Mouse (Mus musculus): ENCODE results near the gene Zfp784.

Zfp784 gene

DNA sequence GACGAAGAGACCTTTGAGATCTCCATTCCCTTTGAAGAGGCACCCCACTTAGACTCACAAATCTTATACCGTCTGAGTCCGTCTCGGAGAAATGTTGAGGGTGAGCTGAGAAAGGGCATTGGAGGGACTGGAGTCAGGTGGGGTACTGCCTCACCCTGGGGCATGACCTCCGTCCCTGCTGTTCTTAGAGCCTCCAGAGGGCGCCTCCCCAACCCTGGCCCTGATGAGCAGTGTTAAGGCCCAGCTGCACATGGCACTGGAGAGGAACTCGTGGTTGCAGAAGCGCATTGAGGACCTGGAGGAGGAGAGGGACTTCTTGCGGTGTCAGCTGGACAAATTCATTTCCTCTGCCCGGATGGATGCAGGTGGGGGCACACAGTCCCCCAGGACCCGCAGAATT is 19.6 kb upstream of the Zfp784 start:
- peak; percentile 56 for DNase-seq (ENCODE audit: low read depth, low spot score)

DNA sequence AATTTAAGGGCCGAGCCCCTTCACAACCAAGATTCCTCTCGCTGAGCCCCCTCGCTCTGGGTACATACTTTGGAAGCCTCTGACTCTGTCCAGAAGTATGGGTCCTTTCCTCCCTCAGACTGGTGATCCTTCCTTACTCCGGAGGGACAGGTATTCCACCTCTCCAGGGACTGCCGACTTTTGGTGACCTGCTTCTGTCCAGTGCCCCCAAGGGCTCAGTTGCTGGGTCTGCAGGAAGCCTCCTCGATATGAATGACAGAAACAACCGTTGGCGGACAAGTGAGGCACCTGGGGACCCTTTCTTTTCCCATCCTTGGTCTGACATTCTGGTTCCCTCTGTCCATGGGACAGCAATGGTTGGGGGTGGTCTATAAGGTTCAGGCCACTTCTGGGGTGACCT is 19.1 kb upstream of the Zfp784 start:
- DNase-seq (ENCODE audit: low read depth, low spot score): no peak

DNA sequence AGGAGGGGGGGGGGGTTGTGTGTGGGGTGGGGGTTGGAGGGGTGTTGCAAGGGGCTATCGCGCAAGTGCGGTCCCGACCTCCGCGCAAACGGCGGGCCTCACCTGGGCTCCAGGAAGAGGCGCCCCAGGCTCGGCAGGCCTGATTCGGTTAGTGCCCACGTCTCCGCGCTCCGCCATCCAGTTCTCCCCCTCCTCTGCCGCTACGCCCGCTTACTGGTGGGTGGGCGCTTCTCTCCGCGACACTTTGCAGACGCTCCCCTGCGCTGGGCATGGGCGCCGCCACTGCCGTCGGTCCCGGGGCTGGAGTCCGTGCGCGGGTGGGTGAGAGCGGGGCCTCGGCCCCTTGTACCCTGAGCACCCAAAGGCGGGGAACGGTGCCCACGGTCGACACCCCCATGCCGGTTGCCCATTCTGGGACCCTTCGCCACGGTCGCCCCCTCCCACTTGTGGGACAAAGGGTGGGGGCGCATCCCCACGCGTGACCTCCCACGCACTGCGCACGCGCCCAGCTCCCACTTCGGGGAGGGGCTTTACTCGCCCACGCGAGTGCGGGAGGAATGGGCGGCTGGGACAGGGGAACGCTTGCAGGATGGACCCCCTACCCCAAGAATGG is 18.5 kb upstream of the Zfp784 start:
- DNase-seq (ENCODE audit: low read depth, low spot score): no peak

DNA sequence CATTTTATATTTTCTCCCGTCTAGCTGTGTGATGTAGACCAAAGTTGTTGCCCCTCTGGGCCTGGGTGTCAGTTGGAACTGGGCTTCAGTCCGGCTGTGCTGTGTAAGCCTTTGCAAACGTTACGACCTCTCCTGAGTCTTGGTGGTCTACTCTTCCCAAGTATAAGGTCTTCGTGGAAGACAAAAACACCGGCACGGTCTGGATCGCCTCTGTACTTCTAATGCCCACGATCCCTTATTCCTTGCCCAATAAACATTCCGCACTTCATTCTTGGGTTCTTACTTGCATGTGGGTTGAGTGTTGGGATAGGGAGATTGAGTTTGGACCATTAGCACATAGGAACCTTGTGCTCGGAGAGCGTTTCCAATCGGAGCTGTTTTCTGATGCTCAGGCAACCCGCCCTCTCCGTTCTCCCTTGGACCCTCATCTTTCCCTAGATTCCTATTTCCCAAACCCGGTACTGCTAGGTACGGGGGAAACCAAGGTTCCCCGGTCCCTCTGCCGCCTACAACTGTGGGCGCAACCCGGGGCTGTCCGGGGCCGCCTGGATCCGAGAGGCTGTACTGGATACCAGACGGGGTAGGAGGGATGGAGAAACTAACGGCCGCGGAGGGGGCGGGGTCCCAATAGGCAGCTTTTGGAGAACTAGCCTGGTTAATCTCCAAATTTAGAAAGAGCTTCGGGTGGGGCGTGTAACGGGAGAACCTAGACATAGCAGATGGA is 15.4 kb upstream of the Zfp784 start:
- peak; percentile 78 for DNase-seq (ENCODE audit: low read depth, low spot score)

DNA sequence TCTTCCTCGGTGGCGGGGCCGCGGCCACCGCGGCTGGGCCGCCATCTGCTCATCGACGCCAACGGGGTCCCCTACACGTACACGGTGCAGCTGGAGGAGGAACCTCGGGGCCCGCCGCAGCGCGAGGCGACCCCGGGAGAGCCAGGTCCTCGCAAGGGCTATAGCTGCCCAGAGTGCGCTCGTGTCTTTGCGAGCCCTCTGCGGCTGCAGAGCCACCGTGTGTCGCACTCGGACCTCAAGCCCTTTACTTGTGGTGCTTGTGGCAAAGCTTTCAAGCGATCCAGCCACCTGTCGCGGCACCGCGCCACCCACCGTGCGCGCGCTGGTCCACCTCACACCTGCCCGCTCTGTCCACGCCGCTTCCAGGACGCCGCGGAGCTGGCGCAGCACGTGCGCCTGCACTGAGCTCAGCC is 14.7 kb upstream of the Zfp784 start:
- no peak for DNase-seq (ENCODE audit: low read depth, low spot score)

DNA sequence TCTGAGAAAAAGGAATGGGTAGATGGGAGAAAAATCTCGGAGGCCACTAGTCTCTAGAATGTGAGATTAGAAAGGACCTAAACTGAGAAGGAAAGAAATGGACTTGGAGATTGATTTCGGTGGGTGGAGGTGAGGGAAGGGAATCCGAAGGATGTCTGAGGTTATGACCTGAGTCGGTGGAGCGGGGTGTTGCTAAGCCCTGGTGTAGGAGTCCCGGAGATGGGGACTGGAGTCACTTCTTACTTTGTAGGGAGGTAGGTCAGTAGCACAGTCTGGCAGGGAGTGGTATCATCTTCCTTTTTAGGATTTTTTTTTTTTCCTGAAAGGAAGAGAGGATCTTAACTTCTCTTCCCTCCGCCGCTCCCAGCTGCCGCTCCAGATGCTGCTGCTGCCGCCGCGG is 14.2 kb upstream of the Zfp784 start:
- DNase-seq (ENCODE audit: low read depth, low spot score): peak; percentile 43

DNA sequence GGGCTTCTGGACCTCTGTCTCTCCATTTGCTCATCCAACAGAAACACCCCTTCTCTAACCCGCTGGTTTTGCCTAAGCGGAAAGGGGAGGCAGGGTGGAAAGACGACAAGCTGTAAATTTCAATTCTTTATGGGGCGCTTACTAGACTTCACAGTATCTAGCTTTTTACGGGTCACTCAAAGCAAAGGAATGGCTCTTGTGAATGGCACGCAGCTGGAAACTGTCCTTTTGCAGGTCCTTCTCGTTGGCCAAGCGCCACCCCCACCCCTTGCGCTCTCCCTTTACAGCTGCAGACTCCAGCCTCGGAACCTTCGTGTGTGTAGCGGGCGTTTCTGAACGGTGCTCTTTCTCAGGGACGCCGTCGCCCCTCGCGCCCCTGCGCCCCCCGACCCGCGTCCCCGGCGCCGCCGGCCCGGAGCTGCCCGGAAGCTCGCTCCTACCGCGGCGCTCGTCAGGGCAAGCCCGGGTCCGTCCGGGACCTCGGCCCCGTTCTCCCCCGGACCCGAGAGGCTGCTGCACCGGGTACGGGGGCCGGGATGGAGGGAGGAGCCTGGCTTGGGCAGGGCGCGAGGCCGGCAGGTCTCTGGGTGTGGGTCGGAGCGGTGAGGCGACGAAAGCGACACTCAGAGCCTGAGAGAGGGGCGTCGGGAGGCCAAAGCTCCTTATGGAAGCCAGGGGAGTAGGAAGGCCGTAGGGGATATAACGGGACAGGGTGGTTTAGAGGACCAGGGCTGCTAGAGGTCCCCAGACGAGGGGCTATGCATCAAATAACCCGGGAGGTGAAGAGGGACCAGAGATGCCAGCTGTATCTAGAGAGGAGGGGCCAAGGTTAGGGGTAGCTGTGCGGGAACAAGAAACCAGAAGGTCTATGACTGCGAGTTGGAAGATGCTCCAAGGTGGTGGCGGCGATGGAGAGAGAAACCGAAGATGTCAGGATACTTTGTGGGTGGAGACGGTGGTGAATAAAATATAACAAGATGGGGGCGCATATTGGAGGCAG is 13.2 kb upstream of the Zfp784 start, which contains the start of gene Zfp580:
Zfp580 (plus strand) TSS at position 346 of the 1,000 bp plus-strand sequence.
- peak; percentile 82 for DNase-seq (ENCODE audit: low read depth, low spot score)

DNA sequence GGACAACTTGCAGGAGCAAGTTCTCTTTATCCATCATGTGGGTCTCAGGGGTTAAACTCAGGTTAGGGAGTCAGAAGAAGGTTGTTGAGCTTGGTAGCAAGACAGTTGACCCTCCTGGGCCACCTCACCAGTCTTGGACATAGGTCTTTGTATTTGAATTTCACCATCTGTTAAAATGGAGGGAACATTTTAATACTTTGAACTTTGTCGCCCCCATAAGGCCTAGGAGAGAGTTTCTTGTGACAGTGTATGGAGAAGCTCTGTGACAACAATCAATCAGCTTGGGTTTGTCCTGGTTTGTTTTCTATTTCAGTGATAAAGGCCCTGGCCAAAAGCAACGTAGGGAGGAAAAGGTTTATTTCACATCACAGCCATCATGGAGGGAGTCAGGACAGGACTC is 9.1 kb upstream of the Zfp784 start:
- peak; percentile 48 for DNase-seq (ENCODE audit: low read depth, low spot score)

DNA sequence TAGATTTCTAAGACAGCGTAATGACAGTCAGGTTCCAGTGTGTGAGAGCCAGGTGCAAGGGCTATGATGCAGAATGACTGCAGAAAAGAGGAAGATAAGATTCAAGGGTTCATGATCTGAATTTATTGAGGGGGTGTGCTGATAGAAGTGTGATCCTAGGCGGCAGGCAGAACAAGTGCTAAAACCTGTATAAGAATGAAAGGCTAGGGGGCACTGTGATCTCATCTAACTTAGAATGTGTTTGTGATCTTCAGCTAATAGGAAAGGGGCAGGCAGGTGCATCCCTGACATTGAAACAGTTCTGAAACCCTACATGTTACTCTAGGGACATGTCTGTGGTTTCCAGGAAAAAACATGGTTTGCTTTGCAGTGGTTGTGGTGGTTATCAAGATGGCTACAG is 7.9 kb upstream of the Zfp784 start:
- DNase-seq (ENCODE audit: low read depth, low spot score): no peak

DNA sequence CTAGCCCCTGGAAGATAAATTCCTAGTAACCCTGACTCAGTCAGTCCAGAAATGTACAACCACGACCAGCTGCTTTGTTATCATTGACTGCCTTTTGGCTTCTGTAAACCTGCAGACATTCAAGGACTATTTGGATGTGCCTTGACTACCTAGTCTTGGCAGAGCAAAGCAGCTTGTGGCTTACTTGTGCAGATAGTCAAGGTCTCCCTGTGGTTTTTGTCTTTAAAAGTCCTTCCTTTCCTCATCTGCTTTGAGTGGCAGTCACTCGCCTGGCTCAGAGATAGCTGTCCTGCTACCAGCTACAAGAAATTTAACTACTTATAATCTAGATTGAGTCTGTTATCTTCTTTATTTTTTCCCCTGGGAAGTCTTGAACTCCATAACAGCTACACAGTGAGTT is 6.7 kb upstream of the Zfp784 start:
- no peak for DNase-seq (ENCODE audit: low read depth, low spot score)

DNA sequence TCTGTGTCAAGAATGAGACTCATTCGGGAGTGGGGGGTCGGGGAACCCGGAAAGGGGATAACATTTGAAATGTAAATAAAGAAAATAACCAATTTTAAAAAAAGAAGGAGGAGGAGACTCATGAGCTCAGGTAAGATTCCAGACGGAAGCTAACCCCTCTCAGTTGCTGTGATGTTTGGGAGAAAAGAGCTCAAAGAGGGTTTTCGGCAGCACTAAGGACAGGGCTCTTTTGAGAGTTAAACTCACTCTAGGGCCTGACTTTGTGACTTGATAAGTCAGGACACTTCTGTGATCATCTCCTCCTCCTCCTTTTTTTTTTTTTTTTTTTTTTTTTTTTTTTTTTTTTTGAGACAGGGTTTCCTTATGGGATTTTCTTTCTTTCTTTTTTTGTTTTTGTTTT is 694 bp upstream of the Zfp784 start:
- DNase-seq (ENCODE audit: low read depth, low spot score): peak; percentile 66

DNA sequence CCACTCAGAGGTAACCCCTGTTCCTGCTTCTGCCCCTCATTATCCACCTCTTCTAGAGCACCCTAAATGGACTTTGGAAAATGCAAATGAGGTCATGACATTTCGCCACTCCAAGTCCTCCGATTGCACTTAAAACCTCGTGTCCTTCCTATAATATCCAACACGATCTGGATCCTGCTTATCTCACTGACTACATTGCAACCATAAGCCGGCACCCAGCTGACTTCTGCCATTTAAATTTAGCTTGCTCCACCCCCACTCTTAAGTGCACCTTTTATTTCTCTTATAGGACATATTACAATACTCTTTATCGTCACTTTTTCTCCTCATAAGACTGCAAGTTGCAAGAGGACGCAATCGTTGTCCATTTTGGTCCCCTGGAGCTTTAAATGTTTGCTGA is 779 bp downstream of the Zfp784 start:
- no peak for DNase-seq (ENCODE audit: low read depth, low spot score)

DNA sequence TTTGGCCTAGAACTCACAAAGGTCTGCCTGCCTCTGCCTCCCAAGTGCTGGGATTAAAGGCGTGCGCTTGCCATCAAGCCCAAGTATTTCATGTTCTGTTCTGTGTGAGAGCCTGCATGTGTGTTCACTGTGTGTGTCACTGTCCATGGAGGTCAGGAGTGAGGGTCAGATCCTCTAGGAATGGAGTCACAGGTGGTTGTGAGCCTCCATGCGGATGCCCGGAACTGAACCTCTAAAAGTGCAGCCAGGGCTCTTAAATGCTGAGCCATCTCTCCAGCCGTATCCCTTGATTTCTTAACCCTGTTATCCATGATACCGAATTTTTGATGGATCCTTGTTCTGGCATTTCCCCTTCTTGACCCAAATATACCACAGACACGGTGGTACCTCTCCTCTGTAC is 1.2 kb downstream of the Zfp784 start:
- DNase-seq (ENCODE audit: low read depth, low spot score): no peak

DNA sequence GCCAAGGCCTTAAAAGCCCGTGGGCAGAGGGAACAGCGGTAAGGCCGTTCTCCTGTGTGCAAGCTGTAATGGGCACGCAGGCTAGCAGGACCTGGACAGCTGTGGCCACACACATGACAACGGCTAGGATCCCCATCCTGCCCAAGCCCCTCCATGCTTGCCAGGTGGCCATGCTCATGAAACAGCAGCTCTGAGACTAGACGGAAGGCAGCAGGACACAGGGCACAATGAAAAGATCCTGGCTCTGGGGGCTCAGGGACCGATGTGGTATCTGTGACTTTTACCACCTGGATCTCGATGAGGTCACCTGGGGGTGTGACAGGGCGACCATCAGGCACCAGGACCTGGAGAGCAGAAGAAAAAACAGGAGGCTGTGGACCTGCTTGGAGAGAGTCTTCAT is 2.1 kb downstream of the Zfp784 start:
- no peak for DNase-seq (ENCODE audit: low read depth, low spot score)

DNA sequence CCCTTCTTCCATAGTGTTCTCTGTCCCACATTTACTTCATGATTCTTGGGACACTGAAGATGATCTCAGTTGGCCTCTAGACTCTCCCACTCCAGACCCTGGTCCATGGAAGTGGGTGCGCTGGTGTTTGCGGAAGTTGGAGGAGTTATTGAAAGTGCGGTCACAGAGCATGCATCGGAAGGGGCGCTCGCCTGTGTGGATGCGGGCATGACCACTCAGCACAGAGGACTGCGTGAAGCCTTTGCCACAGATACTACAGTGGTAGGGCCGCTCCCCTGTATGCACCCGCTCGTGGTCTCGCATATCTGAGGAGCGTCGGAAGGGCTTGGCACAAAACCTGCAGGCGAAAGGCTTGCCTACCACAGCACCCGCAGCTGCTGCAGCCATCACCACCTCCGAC is 2.6 kb downstream of the Zfp784 start:
- no peak for DNase-seq (ENCODE audit: low read depth, low spot score)

DNA sequence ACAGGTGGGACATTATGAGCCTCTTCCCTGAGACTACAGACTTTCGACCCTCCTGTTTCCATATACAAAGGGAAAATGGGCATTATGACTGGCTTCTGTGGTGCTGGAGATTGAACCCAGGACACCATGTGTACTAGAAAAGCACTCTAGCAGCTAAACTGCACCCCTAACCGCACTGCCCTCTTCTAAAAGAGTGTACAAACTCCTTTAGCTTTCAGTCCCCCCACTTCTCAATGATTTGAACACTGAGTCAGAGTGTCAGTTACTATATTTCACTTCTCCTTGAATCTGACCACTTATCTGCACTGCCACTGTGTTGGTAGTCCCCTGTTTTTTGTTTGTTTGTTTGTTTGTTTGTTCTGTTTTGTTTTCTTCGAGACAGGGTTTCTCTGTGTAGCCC is 4.4 kb downstream of the Zfp784 start, which contains the start of gene 4632433K11Rik:
4632433K11Rik (plus strand) TSS at position 301 of the 400 bp plus-strand sequence.
- DNase-seq (ENCODE audit: low read depth, low spot score): no peak

DNA sequence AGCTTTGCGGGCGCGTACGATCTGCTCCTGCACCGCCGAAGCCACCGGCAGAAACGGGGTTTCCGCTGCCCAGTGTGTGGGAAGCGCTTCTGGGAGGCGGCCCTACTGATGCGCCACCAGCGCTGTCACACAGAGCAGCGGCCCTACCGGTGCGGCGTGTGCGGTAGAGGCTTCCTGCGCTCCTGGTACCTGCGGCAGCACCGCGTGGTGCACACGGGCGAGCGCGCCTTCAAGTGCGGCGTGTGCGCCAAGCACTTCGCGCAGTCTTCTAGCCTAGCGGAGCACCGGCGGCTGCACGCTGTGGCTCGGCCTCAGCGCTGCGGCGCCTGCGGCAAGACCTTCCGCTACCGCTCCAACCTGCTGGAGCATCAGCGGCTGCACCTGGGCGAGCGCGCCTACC is 6.8 kb downstream of the Zfp784 start:
- DNase-seq (ENCODE audit: low read depth, low spot score): peak; percentile 64

DNA sequence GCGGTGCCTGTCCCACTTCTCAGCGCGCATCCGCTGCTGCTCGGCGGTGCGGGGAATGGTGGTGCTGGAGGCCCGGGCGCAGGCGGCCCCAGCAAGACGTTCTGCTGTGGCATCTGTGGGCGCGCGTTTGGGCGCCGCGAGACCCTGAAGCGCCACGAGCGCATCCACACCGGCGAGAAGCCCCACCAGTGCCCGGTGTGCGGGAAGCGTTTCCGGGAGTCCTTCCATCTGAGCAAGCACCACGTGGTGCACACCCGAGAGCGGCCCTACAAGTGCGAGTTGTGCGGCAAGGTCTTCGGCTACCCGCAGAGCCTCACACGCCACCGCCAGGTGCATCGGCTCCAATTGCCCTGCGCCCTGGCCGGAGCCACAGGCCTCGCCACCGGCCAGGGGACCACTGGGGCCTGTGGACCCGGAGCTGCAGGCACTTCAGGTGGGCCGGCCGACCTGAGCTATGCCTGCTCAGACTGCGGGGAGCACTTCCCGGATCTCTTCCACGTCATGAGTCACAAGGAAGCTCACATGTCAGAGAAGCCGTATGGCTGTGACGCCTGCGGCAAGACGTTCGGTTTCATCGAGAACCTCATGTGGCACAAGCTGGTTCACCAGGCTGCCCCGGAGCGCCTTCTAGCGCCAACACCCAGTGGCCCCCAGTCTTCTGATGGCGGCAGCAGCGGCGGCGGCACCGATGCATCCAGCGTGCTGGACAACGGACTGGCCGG is 7.5 kb downstream of the Zfp784 start:
- peak; percentile 82 for DNase-seq (ENCODE audit: low read depth, low spot score)

DNA sequence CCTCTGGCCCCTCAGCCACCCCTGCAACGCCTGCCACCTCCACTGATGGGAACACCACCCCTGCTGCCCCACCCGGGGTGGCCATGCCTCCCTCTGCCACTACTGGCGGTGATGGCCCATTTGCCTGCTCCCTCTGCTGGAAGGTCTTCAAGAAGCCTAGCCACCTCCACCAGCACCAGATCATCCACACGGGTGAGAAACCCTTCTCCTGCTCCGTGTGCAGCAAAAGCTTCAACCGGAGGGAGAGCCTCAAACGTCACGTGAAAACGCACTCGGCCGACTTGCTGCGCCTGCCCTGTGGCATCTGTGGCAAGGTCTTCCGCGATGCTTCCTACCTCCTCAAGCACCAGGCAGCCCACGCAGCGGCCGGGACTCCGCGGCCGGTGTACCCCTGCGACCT is 8.3 kb downstream of the Zfp784 start:
- peak; percentile 79 for DNase-seq (ENCODE audit: low read depth, low spot score)

DNA sequence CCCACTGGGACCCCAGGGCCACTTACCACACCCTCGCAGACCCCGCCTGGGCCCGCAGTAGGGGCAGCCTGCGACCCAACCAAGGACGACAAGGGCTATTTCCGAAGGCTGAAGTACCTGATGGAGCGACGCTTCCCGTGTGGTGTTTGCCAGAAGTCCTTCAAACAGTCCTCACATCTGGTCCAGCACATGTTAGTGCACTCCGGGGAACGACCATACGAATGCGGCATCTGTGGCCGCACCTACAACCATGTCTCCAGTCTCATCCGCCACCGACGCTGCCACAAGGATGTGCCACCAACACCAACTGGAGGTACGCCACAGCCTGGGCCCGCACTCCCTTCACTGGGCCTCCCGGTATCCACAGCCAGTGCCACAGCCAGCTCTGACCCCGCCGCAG is 8.7 kb downstream of the Zfp784 start:
- DNase-seq (ENCODE audit: low read depth, low spot score): no peak

DNA sequence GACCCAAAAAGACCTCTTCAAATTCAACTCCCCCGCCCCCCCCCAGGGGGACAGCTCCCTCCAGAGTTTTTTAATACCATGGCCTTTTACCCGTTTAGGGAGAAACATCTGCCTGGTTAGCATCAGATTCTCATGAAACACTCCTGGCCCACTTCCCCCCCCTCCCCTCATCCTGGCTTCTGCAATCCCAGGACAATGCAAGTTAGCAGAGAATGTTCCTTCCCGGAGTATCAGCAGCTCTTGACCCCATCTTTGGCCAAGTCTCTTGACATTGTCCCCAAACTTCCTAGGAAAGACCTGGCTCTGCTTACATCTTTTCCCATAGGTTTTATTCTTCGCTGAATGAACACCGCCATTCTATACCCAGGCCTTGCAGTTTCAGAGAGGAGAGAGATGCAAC is 17.0 kb downstream of the Zfp784 start:
- no peak for DNase-seq (ENCODE audit: low read depth, low spot score)

DNA sequence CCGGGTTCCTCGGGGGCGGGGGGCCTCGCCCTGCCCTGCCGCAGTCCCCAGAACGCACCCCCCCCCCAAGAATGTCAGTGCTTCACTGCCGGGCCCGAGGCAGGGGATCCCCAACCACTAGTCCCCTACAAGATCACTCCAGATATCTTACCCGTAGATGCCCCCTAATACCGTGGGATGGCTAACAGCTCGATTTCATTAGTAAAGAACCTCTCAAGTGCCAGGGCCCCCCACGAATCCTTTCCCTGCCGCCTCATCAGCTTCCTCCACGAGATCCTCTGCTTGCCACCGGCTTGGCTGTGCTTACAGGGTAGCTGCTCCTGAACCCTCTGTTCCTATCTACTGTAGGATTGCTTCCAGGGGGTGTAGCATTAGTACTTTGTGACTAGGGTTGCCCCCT is 17.6 kb downstream of the Zfp784 start:
- no peak for DNase-seq (ENCODE audit: low read depth, low spot score)
